Mouse (Mus musculus) gastrocnemius, adult 8-10 months (tissue): Measurements from ENCODE around the gene Bcl2l1. TPM values are rescaled to one million over a fixed set of nuclear protein-coding genes. Genes with fewer than 3 reads are reported as not detected.
A peak's percentile ranks its signal among the peaks of the same experiment; 100 is the strongest.

Experiments used
- DNase-seq, 2 experiments: peaks; one replicate each; pipeline ENCODE4 v3.0.0; 2022; ENCODE audit warnings: low spot score in 2 of 2
- total RNA-seq, 4 experiments: library from RNA; stranded (reverse); gene quantifications; 2 replicates each; pipeline ENCODE4 v1.2.4; 2022

The Bcl2l1 gene
- total RNA-seq, 4 experiments from 2014 or later: 9.1 to 17.5 (median 15.4) TPM

DNA sequence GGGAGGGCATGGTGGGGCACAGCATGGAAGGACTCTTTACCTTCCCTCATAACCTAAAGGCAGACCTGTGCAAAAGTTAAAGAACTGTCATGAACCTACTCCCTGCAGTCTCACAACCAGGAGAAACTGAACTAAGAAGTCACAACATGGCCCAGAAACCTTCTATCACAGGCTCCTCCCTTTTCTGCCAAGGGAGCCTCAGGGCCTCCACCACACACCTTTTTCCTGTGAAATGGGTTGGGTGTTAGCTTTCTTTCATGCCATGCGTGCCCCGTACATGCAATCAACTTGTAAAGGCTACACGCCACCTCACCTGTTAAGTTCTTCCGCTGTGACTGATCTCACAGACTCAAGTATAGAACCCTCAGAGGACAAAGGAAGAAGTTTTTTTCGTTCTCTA lies 28.4 kb downstream of the Bcl2l1 start:
- DNase-seq: no peak

DNA sequence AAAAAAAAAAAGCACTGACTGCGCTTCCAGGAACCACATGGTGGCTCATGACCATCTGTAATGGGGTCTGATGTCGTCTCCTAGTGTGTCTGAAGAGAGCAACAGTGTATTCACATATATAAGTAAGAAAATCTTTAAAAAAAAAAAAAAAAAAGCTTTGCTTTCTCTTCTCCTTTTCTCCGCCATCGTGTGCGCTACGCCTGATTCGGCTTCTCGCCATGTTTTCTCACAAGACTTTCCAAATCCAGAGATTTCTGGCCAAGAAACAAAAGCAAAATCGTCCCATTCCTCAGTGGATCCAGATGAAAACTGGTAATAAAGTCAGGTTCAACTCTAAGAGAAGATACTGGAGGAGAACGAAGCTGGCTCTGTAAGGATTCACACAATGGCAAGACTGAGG lies 29.2 kb downstream of the Bcl2l1 start:
- no peak for DNase-seq

GRCm38 (mm10) chr2:152800762-152801113 lies 30.8 kb downstream of the Bcl2l1 start:
- no peak for DNase-seq

DNA sequence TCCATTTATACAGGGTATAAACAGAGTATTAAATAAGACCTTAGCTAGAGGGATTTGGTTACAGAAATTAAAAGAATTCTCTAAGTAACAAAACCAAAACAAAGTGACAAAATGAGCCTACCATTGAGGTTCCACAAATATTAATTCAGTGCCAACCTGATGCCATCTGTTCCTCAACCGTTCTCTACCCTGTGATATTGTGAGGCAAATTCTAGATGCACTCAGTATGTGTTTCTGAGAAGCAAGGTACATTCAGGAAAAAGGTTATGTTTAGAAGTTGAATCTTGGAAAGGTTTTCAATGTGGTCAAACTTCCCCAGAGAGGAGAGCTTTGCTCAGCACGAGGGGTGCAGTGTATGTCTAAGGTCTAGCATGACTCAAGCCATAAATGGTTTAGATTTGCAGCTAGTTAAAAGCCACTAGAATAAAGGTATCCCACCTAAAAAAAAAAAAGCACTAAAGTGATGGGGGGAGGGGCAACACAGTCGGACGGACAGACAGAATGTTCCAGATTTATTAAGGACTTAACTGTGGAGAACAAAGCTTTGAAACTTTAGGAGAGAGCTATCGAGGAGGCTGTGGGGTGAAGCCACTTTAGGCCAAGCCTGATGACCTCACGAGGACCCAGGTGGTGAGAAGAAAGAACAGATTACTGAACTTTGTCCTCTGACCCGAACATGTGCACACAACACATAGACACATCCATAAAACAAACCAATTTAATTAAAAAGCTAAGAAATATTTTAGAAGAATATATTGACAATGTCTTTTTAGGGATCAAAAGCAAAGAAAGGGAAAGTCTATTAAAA lies 31.4 kb downstream of the Bcl2l1 start:
- DNase-seq: no peak

DNA sequence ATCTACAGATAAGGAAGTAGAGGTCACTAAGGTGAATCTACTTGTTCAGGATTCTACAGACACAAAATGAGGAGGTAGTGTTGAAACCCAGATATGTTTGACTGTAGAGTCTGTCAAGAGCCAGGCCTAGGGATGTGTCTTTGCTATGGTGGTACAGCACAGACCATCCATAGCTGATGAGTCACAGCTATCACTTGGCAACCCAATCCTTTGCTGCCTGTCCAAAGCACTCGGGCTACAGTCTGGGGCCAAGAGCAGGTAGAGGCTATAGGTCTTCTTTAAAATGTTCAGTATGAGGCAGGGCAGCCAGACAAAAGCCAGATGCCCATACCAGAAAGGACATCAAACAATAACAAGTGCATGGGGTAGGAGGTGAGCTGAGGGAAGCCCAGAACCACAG lies 33.9 kb downstream of the Bcl2l1 start:
- no peak for DNase-seq

GRCm38 (mm10) chr2:152794281-152794827 lies 37.2 kb downstream of the Bcl2l1 start:
- no peak for DNase-seq

- DNase-seq: no peak
These were observed 38.1 kb downstream of the Bcl2l1 start for GRCm38 (mm10) chr2:152793381-152793780.

- no peak for DNase-seq
These were observed 39.1 kb downstream of the Bcl2l1 start for GRCm38 (mm10) chr2:152792461-152792860.

DNA sequence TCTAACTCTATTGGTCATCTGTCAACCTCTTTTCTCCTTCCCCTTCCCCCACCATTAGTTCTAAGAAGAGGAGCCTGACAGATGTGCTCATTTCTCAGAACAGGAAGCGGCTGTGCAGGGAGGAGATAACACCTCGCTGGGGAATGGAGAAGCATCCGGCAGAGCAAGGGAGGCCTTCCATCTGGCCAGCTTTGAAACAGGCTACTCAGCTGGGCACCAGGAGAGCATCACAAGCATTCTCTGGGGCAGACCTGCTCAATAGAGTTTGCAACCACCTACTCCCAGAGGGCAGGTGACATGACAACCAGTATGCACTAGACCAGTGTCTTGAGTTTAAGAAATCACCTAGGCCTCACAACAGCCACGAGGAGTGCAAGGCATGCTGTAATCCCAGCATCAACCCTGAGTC lies 41.9 kb downstream of the Bcl2l1 start:
- DNase-seq: no peak

DNA sequence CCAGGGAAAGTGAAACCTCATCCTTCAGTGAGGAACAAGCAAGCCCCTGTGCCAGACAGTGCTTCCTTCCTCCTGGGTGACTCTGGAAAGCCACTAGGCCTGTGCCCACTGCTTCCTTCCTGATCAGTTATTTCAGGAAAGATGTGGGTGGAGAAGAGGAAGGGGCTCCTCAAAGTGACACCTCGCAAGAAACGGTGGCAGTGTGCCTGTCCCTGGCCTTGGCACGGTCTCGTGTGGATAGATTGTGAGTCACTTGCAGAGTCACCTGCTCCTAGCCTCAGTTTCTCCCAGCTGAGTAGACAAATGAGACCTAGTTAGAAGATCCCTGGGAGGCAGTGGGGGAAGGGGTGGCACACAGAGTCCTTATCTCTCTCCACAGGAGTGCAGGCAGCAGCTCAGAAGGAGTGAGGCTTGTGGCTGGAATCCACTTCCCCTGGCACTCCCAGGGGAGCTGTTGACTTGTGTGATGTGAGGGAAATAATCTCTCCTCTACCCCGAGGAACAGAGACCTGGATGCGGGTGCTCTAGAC lies 42.6 kb downstream of the Bcl2l1 start:
- DNase-seq: no peak

DNA sequence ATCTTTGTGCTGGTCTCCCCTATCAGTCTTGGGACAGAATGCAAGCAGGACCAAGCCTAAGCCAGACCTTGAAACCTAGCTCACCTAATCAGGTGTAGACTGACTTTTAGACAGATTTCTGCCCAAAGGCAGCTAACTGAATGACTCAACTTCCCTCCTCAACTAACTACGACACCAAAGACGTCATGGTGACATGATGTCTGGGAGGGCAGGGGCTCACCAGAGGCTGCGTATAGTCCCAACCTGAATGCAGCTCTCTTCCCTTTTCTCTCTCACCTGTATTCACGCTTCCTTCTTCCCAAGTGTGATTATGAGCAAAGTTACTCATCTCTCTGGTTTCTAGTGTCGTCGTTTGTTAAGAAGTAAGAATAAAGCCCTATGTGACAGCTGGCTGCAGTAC lies 44.0 kb downstream of the Bcl2l1 start:
- no peak for DNase-seq

GRCm38 (mm10) chr2:152787136-152787535 lies 44.4 kb downstream of the Bcl2l1 start:
- no peak for DNase-seq

DNA sequence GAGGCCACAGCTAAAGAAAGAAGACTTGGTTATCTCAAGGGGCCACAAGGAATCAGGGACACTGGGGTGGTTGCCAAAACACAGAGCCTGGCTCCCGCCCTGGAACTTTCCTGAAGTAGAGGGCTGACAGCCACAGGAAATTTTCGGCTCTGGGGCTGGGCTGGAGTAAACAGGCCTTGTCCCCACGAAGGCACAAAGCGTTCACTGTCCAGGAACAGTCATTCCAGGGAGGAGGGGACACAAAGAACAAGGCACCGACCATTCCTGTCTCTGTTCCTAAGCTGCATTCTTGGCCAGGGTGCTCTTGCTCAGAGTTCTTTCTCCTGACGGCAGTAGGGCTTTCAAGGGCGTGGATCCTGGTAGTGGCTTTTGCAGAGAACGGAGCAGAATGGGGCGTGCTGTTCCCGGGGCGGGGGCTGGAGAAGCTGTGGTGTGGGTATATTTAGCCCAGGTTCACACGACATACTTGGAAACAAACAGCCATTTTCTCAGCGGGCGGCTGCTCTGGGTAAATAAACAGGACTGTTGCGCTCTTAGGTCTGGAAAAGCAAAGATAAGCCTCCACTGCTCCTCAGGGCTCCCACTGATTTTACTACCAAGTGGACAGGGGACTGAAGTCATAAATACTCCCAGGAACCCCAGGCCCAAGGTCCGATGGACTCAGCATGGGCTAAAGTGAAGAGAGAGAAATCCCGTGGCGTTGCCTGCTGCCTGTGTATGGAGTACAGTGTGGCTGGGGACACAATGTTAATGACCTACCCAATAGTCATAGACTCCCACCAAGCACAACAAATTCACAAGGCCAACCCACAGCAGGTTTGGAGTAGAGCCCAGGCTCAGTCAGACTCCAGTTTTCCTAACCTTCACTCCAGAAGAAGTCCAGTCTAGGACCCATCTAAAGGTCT lies 45.8 kb downstream of the Bcl2l1 start:
- DNase-seq: peak; percentile 65 to 73

DNA sequence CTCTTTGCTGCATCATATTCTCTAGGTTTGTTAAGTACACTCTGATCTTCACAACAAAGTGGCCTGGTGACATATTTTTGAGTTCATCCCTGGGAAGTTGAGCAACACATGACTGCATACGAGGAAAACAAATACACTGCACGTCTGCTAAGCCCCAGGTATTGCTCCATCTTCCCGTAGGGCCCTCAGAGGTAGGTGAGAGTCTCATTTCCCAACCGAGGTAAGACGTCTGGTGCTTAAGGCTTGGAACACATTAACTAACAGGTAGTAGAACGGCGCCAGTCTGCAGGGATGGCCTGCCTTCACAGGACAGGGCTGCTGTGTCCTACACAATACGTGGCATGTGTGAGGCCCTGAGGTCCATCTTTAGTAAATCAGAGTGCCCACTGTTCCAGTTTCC lies 46.9 kb downstream of the Bcl2l1 start:
- DNase-seq: no peak

- DNase-seq: no peak
These were observed 48.3 kb downstream of the Bcl2l1 start for GRCm38 (mm10) chr2:152783241-152783640.

DNA sequence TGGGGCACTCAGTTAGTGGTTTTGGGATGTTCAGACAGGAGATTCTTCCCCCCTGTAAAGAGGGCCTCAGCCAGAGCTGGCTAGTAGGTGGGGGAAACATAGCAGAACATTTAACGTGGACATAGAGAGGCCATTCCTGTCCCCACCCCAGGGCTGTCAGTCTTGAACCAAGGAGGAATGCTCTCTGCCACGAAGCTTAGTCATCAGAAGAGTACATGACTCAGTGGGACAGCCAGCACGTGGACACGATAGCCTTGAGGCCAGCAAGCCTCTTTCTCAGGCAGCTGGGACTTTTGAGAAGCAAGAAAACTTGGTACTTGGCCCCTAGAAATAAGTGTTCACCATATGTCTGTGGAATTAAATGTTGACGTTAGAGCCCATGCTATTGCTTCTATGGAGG lies 48.9 kb downstream of the Bcl2l1 start:
- DNase-seq: no peak

DNA sequence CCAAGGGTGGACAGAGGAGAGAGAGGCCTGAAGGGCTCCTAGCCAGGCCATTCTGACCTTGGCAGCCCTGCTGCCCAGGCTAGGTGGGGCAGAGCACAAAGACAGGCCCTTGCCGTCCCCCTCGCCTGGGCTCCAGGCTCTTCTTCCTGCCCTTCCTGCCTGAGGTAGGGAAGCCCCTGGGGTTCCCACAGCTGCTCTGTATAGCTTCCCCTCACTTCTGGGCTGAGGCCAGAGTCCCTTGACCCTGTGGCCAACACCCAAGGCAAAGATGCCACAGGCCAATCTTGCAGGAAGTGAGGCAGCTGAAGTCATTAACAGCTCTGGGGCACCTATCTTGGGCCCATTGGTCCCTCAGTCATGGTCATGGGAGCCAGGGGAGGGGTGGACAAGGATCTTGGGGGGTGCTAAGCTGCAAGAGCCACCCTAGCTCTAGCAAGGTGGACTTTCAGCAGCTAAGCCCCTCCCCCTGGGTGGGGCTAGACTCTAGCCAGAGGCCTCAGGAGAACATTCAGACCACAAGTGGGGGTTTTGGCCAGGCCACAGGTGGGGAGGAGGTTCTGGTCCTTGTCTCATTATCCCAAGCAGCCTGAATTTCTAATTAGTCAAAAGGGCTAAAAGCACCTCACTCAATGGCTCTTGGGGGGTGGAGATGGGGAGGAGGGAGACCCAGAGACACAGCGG lies 50.4 kb downstream of the Bcl2l1 start:
- no peak for DNase-seq

- DNase-seq: no peak
These were observed 51.1 kb downstream of the Bcl2l1 start for GRCm38 (mm10) chr2:152780466-152780865.

- no peak for DNase-seq
These were observed 54.4 kb downstream of the Bcl2l1 start for GRCm38 (mm10) chr2:152777081-152777480.

GRCm38 (mm10) chr2:152776435-152776834 lies 55.1 kb downstream of the Bcl2l1 start:
- no peak for DNase-seq

DNA sequence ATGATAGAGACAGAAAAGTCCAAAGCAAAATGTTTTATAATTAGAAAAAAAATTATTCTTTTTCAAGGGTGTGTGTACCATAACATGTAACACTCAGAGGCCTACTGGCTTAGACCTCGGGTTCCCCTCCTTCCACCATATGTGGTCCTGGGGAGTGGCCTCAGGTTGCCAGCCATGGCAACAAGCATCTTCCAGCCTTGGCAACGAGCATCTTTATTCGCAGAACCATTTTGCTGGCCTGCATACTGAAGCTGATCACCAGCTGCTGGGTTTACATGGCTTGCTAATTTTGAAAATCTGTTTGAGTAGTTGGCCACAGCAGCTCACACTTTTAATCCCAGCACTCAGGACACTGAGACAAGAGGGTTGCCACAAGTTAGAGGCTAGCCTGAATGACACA lies 55.5 kb downstream of the Bcl2l1 start:
- DNase-seq: no peak
